Mouse (Mus musculus) frontal cortex, postnatal 25 days (tissue): Measurements from ENCODE around the gene Cnih3.

ENCODE experiments used
- DNase-seq, 2 experiments: peaks; one replicate each; pipeline ENCODE4 v3.0.0; 2022; ENCODE audit warnings: low spot score in 2 of 2

Gene Cnih3

GRCm38 (mm10) chr1:181403056-181403455 is 50.6 kb downstream of the Cnih3 start:
- no peak for DNase-seq

DNA sequence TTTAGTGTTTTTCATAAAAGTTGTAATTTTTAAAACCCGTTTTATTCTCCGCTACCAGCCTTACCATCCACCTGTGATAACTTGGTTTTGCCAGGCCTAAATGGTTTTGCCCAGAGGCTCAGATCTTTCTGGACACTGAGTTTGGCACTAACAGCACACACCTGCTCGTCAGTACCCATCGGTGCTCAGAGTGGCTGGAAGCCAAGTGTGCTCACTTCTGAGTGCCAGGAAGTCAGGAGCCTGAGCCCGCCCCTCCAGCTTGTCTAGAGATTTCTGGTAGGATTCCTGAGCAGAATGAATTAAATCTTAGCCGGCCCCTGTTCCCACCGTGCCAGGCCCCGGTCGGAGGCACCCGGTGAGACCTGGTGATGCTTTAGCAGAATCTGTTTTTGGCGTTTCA is 54.9 kb downstream of the Cnih3 start:
- DNase-seq: no peak

DNA sequence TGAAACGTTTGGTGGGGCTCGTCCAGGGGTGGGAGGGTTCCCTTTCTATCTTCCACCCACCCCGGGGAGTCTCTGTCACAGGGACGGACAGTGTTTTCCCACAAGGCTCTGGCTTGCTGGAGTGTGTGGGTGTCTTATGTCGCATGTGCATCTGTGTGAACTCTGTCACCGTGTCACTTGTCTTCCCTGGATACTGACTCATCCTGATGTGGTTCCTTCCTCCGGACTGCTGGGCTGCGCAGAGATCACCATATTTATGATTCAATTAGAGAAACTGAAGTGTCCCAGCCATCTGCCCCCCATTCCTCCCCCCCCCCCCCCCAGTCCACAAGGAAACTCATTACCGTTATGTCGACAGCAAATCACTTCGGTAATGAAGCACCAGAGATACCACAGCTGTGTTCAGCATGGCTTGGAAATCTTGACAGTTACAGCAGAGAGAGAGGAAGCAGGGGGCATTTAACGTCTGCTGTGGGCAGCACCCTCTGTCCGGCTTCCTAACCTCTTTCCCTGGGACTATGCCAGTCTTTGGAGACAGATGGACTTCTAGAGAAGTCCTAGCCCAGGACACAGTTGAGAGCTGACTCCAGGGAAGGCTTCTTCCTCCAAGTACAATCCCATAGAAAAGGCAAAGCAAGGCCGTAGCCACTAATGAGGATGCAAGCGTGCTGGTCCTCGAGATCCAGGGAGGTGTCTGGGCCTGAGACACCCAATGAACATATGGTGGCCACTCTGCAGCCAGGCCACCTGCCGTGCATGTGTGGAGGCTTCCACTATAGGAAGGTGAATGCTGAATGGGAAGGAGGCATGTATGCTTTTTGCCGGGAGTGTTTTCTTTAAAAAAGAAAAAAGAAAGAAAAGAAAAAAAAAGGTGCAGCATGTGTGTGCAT is 55.9 kb downstream of the Cnih3 start:
- no peak for DNase-seq

DNA sequence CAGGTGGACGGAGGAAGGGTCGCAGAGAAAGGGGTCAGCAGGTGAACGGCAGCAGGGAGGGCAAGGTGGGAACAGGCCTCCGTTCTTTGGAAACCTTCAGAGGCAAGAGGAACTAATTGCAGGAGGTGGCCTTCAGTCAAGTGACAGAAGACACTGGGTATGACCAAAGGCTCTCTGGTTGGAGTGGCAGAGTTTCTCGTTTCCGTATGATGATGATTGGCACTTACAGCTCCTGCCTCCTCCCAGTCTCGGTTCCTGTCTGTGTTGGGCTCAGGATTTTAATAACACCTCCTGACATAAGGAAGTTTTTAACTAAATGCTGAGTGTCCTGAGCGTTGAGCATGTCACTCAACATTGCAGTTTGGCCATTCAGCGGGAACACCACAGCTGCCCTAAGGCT is 57.3 kb downstream of the Cnih3 start:
- no peak for DNase-seq

- no peak for DNase-seq
Measured at GRCm38 (mm10) chr1:181410647-181411254, 58.3 kb downstream of the Cnih3 start.

- no peak for DNase-seq
Measured at GRCm38 (mm10) chr1:181414985-181415384, 62.6 kb downstream of the Cnih3 start.

DNA sequence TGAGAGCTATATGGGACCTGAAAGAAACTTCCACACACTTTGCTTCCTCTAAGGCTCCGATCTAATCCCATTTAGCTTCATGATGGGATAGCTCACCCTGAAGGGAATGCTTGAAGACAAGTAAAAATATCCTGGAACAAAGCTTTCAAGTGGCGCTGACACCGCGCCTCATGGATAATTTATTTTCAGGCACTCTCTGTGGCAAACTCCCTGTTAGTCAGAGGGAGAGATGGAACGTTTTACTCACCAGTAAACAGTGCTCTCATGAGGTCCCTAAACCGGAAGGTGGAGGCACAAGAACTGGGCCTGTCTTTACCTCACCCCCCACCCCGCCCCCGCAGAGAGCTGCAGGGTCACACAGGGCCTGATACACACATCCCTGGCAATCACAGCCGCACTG is 64.4 kb downstream of the Cnih3 start:
- DNase-seq: no peak

GRCm38 (mm10) chr1:181417937-181418523 is 65.6 kb downstream of the Cnih3 start:
- DNase-seq: no peak

GRCm38 (mm10) chr1:181420080-181420536 is 67.7 kb downstream of the Cnih3 start:
- no peak for DNase-seq

- DNase-seq: no peak
Measured at GRCm38 (mm10) chr1:181422796-181423195, 70.4 kb downstream of the Cnih3 start.

DNA sequence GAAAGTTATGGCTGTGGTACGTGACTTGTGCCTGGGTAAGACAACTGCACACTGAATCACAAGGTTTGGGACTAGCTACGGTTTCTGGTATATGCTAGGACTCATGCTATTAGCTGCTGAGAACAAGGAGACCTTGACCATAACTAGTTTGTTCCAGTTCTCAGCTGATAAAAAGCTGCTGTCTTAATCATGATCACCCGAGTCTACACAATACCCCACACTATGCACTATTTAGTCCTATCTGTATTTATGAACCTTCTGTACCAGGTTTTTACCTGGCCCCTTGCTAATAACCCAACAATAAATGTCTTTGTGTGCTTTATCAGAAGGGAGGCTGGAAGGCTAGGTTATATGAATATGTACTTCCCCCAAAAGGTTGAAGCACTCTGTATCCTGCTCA is 72.5 kb downstream of the Cnih3 start:
- no peak for DNase-seq

- DNase-seq: no peak
Measured at GRCm38 (mm10) chr1:181425388-181425787, 73.0 kb downstream of the Cnih3 start.

GRCm38 (mm10) chr1:181426406-181426805 is 74.0 kb downstream of the Cnih3 start:
- no peak for DNase-seq

GRCm38 (mm10) chr1:181433263-181433662 is 80.8 kb downstream of the Cnih3 start:
- no peak for DNase-seq

- DNase-seq: no peak
Measured at GRCm38 (mm10) chr1:181435414-181435813, 83.0 kb downstream of the Cnih3 start.

- no peak for DNase-seq
Measured at GRCm38 (mm10) chr1:181440982-181441603, 88.7 kb downstream of the Cnih3 start.

- DNase-seq: no peak
Measured at GRCm38 (mm10) chr1:181441654-181442241, 89.3 kb downstream of the Cnih3 start.

DNA sequence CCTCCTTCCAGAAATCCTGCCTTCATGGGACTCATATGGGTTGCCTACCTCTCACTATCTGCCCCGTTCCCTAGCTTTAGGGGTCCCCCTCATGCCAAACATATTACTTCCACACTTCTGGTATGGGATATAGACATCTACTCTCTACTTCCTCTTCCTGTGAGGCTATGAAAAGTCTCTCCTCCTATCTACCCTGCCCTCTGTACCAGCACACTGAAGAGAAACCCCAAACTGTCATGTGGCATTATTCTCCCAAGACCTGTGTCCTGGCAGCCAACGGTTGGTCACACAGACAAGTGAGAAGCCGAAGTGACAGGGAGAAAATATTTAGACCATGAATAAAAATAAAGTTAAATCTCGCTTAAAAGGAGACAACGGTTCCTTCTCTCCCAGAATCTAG is 92.6 kb downstream of the Cnih3 start:
- DNase-seq: no peak

DNA sequence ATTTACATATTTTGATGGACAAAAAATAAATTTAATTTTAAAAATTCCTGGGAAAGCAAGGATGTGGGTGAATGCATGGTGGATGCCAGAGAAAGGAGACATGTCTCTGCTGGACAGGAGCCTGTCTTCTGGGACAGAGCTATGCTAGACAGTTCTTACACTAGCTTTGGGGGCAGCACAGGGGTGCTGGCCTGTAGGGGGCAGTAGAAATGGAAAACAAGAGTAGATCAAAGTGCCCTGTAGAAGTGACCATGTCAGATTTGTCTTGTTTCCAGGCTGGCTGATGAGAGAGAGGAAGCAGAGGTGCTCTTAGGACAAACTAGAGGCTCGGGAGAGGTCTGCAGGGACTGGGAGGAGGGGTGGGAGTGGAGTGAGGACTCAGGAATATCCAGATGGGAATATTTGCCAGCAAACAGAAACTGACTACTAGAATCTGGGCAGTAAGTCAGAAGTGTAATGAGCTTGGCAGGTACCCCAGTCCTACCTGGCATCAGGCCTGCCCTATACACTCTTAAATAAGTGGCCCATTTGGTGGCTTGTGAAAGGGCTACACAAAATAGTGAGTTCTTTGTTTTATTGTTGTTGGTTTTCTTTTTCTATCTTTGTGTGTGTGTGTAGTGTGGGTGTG is 93.3 kb downstream of the Cnih3 start:
- no peak for DNase-seq

DNA sequence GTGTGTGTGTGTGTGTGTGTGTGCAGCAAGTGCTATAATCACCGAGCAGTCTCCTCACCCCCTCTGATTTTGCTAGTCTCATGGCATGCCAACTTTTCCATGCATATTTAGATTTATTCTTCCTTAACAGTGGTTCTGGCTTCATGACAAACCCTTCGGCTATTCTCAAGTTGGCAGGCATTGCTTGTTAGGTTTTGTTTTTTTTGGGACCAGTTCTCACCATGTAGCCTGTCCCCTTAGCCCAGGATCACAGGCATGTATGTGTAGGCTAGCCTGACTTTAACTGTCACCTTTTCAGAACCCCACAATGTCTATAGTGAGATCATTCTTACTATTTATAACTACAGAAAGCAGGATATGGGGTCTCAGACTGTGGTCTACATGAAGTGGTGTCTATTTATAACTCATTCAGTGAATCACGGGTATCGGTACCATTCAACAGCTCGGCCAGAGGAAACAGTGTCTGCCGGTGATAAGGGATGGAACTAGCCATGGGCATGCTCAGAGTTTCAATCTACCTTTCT is 94.2 kb downstream of the Cnih3 start:
- no peak for DNase-seq

GRCm38 (mm10) chr1:181447576-181447975 is 95.1 kb downstream of the Cnih3 start:
- no peak for DNase-seq
